Mouse (Mus musculus): Measurements from ENCODE around the gene Plxna3.

Gene Plxna3

DNA sequence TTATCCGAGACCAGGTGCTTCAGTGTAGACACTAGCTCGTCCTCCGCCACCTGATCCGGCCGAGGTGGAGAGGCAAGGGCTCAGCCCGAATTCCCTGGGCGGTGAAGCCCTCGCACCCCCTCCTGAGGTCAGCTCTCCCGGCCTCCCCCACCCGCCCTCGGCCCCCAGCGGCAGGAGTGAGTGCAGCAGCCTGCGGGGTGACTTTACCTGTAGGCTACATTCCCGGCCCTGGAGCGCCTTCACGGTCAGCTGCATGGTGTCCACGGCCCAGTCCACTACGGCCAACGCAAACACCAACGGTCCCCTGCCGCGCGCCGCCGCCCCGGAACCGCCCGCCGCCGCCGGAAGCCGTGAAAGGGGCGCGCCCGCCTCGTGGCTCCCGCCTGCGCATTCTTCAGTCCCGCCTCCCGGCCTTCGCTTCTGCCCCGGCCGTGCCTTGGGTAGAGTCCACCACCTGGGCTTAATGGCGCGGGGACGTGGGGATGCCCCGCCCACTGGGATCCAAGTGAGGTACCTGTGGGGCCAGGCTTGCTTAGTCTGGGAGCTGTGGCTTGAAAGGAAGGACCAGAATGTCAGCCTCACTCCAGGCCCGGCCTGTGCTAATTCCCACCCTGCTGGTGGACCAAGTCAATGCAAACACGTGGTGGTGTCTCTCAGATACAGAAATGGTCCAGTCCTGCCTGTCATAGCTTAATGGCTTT, 39.5 kb downstream of the Plxna3 start:
- peak; percentile 53 to 58 for DNase-seq (ENCODE audit: low spot score in 2 of 2)

DNA sequence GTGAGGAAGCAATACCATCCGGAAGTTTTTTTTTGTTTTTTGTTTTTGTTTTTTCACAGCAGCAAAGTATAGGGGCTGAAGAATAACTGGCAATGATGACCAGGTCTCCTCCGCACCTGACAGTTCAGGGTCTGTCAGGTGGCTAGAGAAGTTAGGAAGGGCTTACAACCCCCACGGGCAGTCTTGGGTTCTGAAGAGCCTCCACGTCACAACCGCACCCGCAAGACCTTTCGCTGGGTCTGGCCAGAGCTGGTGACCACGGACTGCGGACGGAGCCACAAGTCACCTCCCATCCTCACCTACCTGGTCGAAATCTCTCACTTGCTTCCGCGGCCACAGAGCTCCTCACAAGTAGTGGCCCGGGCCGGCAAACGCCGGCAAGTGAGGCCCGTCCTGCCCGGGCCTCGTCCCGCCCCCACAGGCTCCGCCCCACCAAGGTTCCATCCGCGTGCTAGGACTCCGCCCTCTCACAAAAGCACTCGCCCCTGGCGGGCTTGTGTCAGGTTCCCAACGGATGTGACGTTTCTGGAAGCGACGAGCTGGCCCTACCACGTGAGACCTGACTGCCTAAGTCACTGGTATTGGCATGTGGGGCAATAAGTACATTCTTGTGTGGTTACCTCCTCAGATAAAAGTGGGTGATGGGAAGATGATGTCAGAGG, 44.2 kb downstream of the Plxna3 start, which contains the start of the genes Ubl4a and Slc10a3:
Gene Ubl4a (minus strand): TSS at position 331 of the 662 bp plus-strand sequence.
Gene Slc10a3 (minus strand): TSS at position 462 of the 662 bp plus-strand sequence.
- peak; percentile 83 to 84 for DNase-seq (ENCODE audit: low spot score in 2 of 2)

DNA sequence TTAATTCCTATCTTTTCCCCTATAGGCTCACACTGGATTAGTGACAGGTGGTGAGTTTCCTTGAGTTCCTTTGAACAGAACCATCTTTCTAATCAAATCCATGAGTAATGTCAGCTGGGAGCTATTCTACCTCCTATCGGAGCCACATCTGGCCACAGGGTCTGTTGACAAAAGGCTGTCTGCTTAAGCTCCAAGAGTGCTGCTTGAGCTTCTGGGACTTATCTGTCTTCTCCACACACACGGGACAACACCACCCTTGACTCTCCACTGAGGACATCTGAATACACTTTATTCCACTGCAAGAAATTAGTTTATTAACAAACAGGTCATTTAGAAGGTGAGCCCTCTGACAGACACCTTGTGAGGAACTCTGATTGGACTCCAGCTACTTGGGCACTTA, 55.6 kb downstream of the Plxna3 start:
- no peak for DNase-seq (ENCODE audit: low spot score in 2 of 2)

DNA sequence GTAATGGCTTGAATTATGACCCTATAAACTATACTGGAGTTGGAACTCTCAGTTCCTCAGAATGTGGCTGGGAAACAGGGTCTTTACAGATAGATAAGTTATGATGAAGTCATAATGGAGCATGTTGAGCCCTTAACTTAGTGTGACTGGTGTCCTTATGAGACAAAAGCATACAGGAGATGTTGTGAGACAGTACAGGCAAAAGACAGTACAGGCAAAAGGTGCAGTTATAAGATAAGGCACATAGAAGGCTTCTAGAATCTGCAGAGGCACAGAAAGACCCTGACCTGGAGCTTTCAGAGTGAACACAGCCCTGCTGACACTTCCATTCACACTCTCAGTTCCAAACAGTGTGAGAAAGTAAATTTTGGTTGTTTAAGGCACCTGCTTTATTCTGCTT, 59.3 kb downstream of the Plxna3 start:
- no peak for DNase-seq (ENCODE audit: low spot score in 2 of 2)

DNA sequence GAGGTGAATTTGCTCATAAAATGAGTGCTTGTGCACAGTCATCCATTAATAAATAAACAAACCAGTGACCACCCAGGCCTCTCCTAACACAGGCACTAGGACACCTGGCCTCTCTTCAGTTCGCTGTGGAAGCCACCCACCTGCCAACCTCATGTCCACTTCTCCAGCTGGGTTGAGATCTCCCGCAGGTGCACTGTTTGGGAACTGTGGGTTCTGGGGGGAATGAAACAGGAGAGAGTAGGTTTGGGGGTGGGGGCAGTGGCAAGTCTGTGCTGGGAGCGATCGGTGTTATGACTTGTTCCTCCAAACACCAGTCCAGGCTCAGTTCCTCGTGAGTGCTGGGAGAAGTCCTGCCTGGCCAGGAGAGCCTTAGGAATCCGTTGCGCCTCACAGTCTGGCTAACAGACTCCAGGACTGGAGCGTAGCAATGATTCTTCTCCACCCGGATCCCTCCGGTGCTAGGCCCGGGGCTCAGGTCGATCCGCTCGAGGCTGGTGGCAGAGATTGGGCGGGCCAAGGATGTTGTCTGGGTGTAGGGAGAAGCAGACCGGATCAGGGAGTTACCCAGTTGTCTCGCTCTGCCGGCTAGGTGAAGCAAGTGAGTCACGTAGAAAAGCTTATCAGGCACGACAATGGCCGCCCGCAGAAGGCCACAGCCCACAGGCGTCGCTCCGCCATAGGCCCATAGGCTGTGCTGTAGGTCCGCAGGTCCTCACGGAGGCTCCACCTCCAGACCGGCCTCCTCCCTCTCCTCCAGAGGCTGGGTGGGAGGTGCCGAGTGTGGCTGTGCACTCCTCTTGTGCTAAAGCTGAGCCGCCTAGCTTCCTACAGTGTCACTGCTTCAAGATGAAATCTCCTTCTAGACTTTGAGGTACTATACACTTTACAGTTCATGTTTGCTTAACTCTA, 63.9 kb downstream of the Plxna3 start, which contains the start of the genes Fam3a and Ikbkg:
Gene Fam3a (minus strand): TSS at position 738 of the 909 bp plus-strand sequence.
Gene Ikbkg (plus strand): TSS at position 756 of the 909 bp plus-strand sequence.
- DNase-seq (ENCODE audit: low spot score in 2 of 2), result peak; percentile 75 to 76

Data from right cerebral cortex, adult 2 months (tissue).